Mouse (Mus musculus) right cerebral cortex, adult 18-20 months (tissue): ENCODE measurements at regions not wholly inside any gene's neighbourhood (a gene's known extent, or its start where the extent isn't known, plus 50 kb on each side); places are given as distances from the start of the nearest gene placed in this dataset.
A peak's percentile ranks its signal among the peaks of the same experiment; 100 is the strongest.

Source experiments
- DNase-seq: peaks from one replicate; pipeline ENCODE4 v3.0.0; 2022; ENCODE audit warnings: mixed read lengths

- no peak for DNase-seq
Observed at GRCm38 (mm10) chr10:110534387-110534786, 78.4 kb upstream of the Nav3 start.

- no peak for DNase-seq
Observed at GRCm38 (mm10) chr10:110542712-110543111, 86.7 kb upstream of the Nav3 start.

GRCm38 (mm10) chr10:110548391-110548790 lies 92.4 kb upstream of the Nav3 start:
- DNase-seq = no peak

- DNase-seq = no peak
Observed at GRCm38 (mm10) chr10:110553954-110554353, 98.0 kb upstream of the Nav3 start.

GRCm38 (mm10) chr10:110556326-110556883 lies 100.4 kb upstream of the Nav3 start:
- DNase-seq = no peak

- DNase-seq = no peak
Observed at GRCm38 (mm10) chr10:110563057-110563456, 107.1 kb upstream of the Nav3 start.

- peak; percentile 60 for DNase-seq
Observed at GRCm38 (mm10) chr10:110563571-110563970, 107.6 kb upstream of the Nav3 start.

GRCm38 (mm10) chr10:110566260-110567050 lies 110.5 kb upstream of the Nav3 start:
- DNase-seq = no peak

- DNase-seq = peak; percentile 48
Observed at GRCm38 (mm10) chr10:110570465-110570864, 114.5 kb upstream of the Nav3 start.

- DNase-seq = peak; percentile 53
Observed at GRCm38 (mm10) chr10:110571179-110571578, 115.2 kb upstream of the Nav3 start.

GRCm38 (mm10) chr10:110573530-110573929 lies 117.5 kb upstream of the Nav3 start:
- no peak for DNase-seq

GRCm38 (mm10) chr10:110586029-110586428 lies 130.0 kb upstream of the Nav3 start:
- no peak for DNase-seq

GRCm38 (mm10) chr10:110586507-110586906 lies 130.5 kb upstream of the Nav3 start:
- DNase-seq = no peak

GRCm38 (mm10) chr10:110587529-110587928 lies 131.5 kb upstream of the Nav3 start:
- DNase-seq = no peak

- DNase-seq = peak; percentile 77
Observed at GRCm38 (mm10) chr10:110600352-110600853, 144.4 kb upstream of the Nav3 start.

- DNase-seq = no peak
Observed at GRCm38 (mm10) chr10:110610336-110610735, 134.9 kb upstream of the E2f7 start.

- DNase-seq = no peak
Observed at GRCm38 (mm10) chr10:110617004-110617403, 128.2 kb upstream of the E2f7 start.

GRCm38 (mm10) chr10:110619193-110619592 lies 126.0 kb upstream of the E2f7 start:
- DNase-seq = peak; percentile 57

GRCm38 (mm10) chr10:110625644-110626043 lies 119.6 kb upstream of the E2f7 start:
- no peak for DNase-seq

- DNase-seq = no peak
Observed at GRCm38 (mm10) chr10:110640406-110640805, 104.8 kb upstream of the E2f7 start.

- DNase-seq = no peak
Observed at GRCm38 (mm10) chr10:110642065-110642690, 103.1 kb upstream of the E2f7 start.

GRCm38 (mm10) chr10:110647603-110648002 lies 97.6 kb upstream of the E2f7 start:
- no peak for DNase-seq

- DNase-seq = peak; percentile 19
Observed at GRCm38 (mm10) chr10:110650107-110650506, 95.1 kb upstream of the E2f7 start.

GRCm38 (mm10) chr10:110650851-110651250 lies 94.4 kb upstream of the E2f7 start:
- DNase-seq = no peak
